Mouse (Mus musculus) mammary gland, adult 2 months (tissue): ENCODE results near the gene Ghsr. TPM values are rescaled to one million over a fixed set of nuclear protein-coding genes. Genes with fewer than 3 reads are reported as not detected.

ENCODE experiments used
- polyA plus RNA-seq: library from polyadenylated mRNA; depleted of rRNA; stranded (reverse); fragments of >200 nt; gene quantifications from 2 replicates; pipeline ENCODE4 v1.2.3, GENCODE M21; 2012; ENCODE audit warnings: low replicate concordance; rRNA removed

Gene Ghsr
- polyA plus RNA-seq, result not detected in 2 replicates

DNA sequence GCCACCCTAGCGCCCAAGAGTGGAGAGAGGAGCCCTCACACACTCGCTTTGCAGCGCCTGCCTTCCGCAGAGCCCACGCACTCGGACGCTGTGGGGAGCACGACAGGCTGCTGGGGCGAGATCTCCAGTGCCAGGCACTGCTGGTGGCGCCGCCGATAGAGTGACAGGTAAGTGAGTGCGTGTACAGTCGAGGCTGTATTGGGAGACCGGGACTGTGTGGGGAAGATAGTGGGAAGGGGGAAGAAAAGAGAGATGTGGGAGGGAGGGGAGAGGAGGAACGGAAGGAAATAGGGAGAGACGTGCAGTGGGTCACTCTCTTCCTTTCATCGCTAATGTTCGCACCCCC lies at the start of gene Ghsr:
Gene Ghsr, plus strand, starts transcription at position 76 of the 346 bp plus-strand sequence.

Other genes with a start within 250 kb of the Ghsr start
- gene Ect2, start 217.5 kb upstream of the Ghsr start, polyA plus RNA-seq, result 0.39 and 0.47 TPM in 2 replicates
- 14.1 and 30.5 TPM in 2 replicates for gene Nceh1, start 188.4 kb upstream of the Ghsr start, polyA plus RNA-seq
- 5.4 and 9.9 TPM in 2 replicates for gene Tnfsf10, start 54.3 kb upstream of the Ghsr start, polyA plus RNA-seq